Comparison of ENCODE assay signal across 20 mouse cellular contexts in genomic region chrX:147071622-147072021, GRCm38 (mm10).
DNase-seq lines count a peak whose midpoint lies in the region; ATAC-seq and TF ChIP-seq lines count a peak whose summit lies in the region.
"Had no signal": no experiment of that assay in that cellular context is flagged by ENCODE, and none has a peak within 500 bp of the region (broad histone marks: within the 10 kb centered on the region; RNA-seq: fewer than 3 reads in every experiment).

No protein-coding gene starts in this region.

- TF ChIP-seq CTCF in heart, postnatal 0 days (IDR thresholded peaks at IDR 0.05; ENCODE audit: low read depth), result peak; percentile 16; the same call in 1 of the 2 replicates
- no peak for TF ChIP-seq CTCF in lung, postnatal 0 days (IDR thresholded peaks at IDR 0.05)

- no peaks in the 10 kb centered on the region for H3K4me1 ChIP-seq in heart, postnatal 0 days (ENCODE audit: control insufficient read depth, insufficient read depth)
- H3K4me1 ChIP-seq in lung, postnatal 0 days (ENCODE audit: insufficient read depth, low read depth, low read length), result no peaks in the 10 kb centered on the region
- H3K4me1 ChIP-seq: hindbrain, embryonic 13.5 days; limb, embryonic 12.5 days; liver, embryonic 15.5 days had no signal

- no peak overlapping the region for H3K9ac ChIP-seq in heart, postnatal 0 days (replicated peaks; ENCODE audit: low read depth, low read length)
- no peak overlapping the region for H3K9ac ChIP-seq in lung, postnatal 0 days (replicated peaks; ENCODE audit: low read depth)
- H3K9ac ChIP-seq: hindbrain, embryonic 13.5 days; limb, embryonic 12.5 days; liver, embryonic 15.5 days had no signal

- H3K4me2 ChIP-seq in heart, postnatal 0 days (ENCODE audit: low read depth, low read length), result no peak overlapping the region
- no peak overlapping the region for H3K4me2 ChIP-seq in lung, postnatal 0 days (replicated peaks; ENCODE audit: low read depth, low read length)
- H3K4me2 ChIP-seq: hindbrain, embryonic 13.5 days; limb, embryonic 12.5 days; liver, embryonic 15.5 days had no signal

- no peak for TF ChIP-seq EP300 in heart, postnatal 0 days (IDR thresholded peaks at IDR 0.05; ENCODE audit: low read depth)
- TF ChIP-seq EP300 in lung, postnatal 0 days (IDR thresholded peaks at IDR 0.05), result no peak

- no peak for ATAC-seq in heart, postnatal 0 days (ENCODE audit: insufficient read depth, low read depth)
- ATAC-seq in lung, postnatal 0 days, result no peak

- no peak overlapping the region for H3K4me3 ChIP-seq in heart, postnatal 0 days (ENCODE audit: low read depth, low read length)
- H3K4me3 ChIP-seq in lung, postnatal 0 days (ENCODE audit: low read depth, low read length), result no peak overlapping the region
- H3K4me3 ChIP-seq: erythroblast, embryonic 14.5 days; hindbrain, embryonic 13.5 days; limb, embryonic 12.5 days; liver, embryonic 15.5 days had no signal

- no peak overlapping the region for H3K27ac ChIP-seq in heart, postnatal 0 days (ENCODE audit: low read depth)
- H3K27ac ChIP-seq in lung, postnatal 0 days (ENCODE audit: low read length), result no peak overlapping the region
- H3K27ac ChIP-seq: hindbrain, embryonic 13.5 days; limb, embryonic 12.5 days; liver, embryonic 15.5 days had no signal

- H3K27me3 ChIP-seq in heart, postnatal 0 days (ENCODE audit: control insufficient read depth, insufficient read depth, low read length), result no peaks in the 10 kb centered on the region
- H3K27me3 ChIP-seq in lung, postnatal 0 days (replicated peaks; ENCODE audit: insufficient read depth, low read length), result no peaks in the 10 kb centered on the region
- H3K27me3 ChIP-seq: CH12.LX; hindbrain, embryonic 13.5 days; limb, embryonic 12.5 days; liver, embryonic 15.5 days had no signal

- no peaks in the 10 kb centered on the region for H3K9me3 ChIP-seq in heart, postnatal 0 days (replicated peaks; ENCODE audit: control insufficient read depth, low read length)
- H3K9me3 ChIP-seq in lung, postnatal 0 days (ENCODE audit: low read length), result no peaks in the 10 kb centered on the region
- H3K9me3 ChIP-seq: hindbrain, embryonic 13.5 days; limb, embryonic 12.5 days; liver, embryonic 15.5 days had no signal

- H3K36me3 ChIP-seq in heart, postnatal 0 days (replicated peaks; ENCODE audit: control insufficient read depth, insufficient read depth, low read length), result no peaks in the 10 kb centered on the region
- no peaks in the 10 kb centered on the region for H3K36me3 ChIP-seq in lung, postnatal 0 days (ENCODE audit: insufficient read depth, low read length)
- H3K36me3 ChIP-seq: hindbrain, embryonic 13.5 days; limb, embryonic 12.5 days; liver, embryonic 15.5 days had no signal

- peak; percentile 6 for DNase-seq in heart, postnatal 0 days (ENCODE audit: low spot score)
- no peak for DNase-seq in heart, adult 9 months (ENCODE audit: low spot score in 2 of 2)
- peak; percentile 12 for DNase-seq in lung, postnatal 0 days (ENCODE audit: low spot score)
- no peak for DNase-seq in lung, postnatal 25 days (ENCODE audit: low spot score)
- DNase-seq in MEL-GATA-1-ER (ENCODE audit: extremely low read depth, low read depth), result peak; percentile 3
- DNase-seq in retina, embryonic 14.5 days (ENCODE audit: low spot score), result peak; percentile 39
- DNase-seq in frontal cortex, postnatal 36 days (ENCODE audit: low spot score in 2 of 2), result no peak
- DNase-seq in kidney, adult 9 months, result no peak
- DNase-seq: cerebellum, postnatal 14 days; gastrocnemius, postnatal 10 days; heart, postnatal 10 days; kidney, adult 2 months; kidney, postnatal 4 days; lung, postnatal 14 days; thymus, adult 18-20 months had no signal

Comparison
In these comparisons a context has a peak if more than half of its experiments do, and no peak if none do; other contexts are left out.
1. DNase-seq: peak in heart, postnatal 0 days (single experiment), lung, postnatal 0 days (single experiment), MEL-GATA-1-ER (single experiment) and retina, embryonic 14.5 days (single experiment); none in heart, adult 9 months (0 of 2), lung, postnatal 25 days (single experiment), frontal cortex, postnatal 36 days (0 of 2) and kidney, adult 9 months (single experiment).